Mouse (Mus musculus): ENCODE data around the gene Mcidas. TPM values are rescaled to one million over a fixed set of nuclear protein-coding genes. Genes with fewer than 3 reads are reported as not detected.

Mcidas gene
- polyA plus RNA-seq, 1 experiment from 2014 or later, result not detected

- no peak for ATAC-seq (ENCODE audit: low read depth)
- Histone ChIP-seq H3K4me1 (replicated peaks) (no peaks in the 10 kb centered on the region), H3K27me3 (peaks cover 14% of the 10 kb centered on the region), H3K36me3 (no peaks in the 10 kb centered on the region), H3K4me2 (peak overlapping the region; percentile 8; the same call in 1 of the 2 replicates), H3K4me3 (replicated peaks) (no peak overlapping the region; the same call in 1 of the 2 replicates), H3K9ac (no peak overlapping the region), H3K9me3 (replicated peaks) (no peaks in the 10 kb centered on the region), H3K27ac (no peak overlapping the region)
- WGBS (ENCODE audit: insufficient replicate concordance), result 64% methylated on average over 3 of the region's 3 CpGs
- no peak for DNase-seq
Measured at GRCm38 (mm10) chr13:113044876-113045275, 51.2 kb downstream of the Mcidas start.

- DNase-seq, result no peak
- no peaks in the 10 kb centered on the region for H3K4me1 ChIP-seq (replicated peaks)
- 0 out of 2 replicates have a peak overlapping the region, but pooled peaks have one; percentile 23 for H3K9ac ChIP-seq
Measured at GRCm38 (mm10) chr13:113045458-113046110, 51.9 kb downstream of the Mcidas start.

GRCm38 (mm10) chr13:113046211-113046883, 52.7 kb downstream of the Mcidas start, which contains the start of gene Gpx8:
TSS of gene Gpx8 (minus strand) at chr13:113046410.
- peak within 1 kb of the TSS; percentile 46 for H3K4me2 ChIP-seq
- H3K27ac ChIP-seq, result no peak within 1 kb of the TSS
- DNase-seq (no peak), ATAC-seq (ENCODE audit: low read depth) (no peak)
- H3K36me3 ChIP-seq, result no peaks in the 10 kb centered on the region
- peak within 1 kb of the TSS; percentile 16 for H3K4me3 ChIP-seq (replicated peaks)
- no peaks in the 10 kb centered on the region for H3K4me1 ChIP-seq (replicated peaks)
- H3K9me3 ChIP-seq (replicated peaks), result no peaks in the 10 kb centered on the region
- 6% methylated on average over 21 of the region's 21 CpGs for WGBS (ENCODE audit: insufficient replicate concordance)
- 0 out of 2 replicates have a peak within 1 kb of the TSS, but pooled peaks have one; percentile 23 for H3K9ac ChIP-seq
- H3K27me3 ChIP-seq, result peaks cover 14% of the 10 kb centered on the region

More at GRCm38 (mm10) chr13:113045458-113046110, 51.9 kb downstream of the Mcidas start:
- peak overlapping the region; percentile 16 for H3K4me3 ChIP-seq (replicated peaks)
- WGBS (ENCODE audit: insufficient replicate concordance), result 33% methylated on average over 18 of the region's 18 CpGs
- no peak for ATAC-seq (ENCODE audit: low read depth)
- peaks cover 14% of the 10 kb centered on the region for H3K27me3 ChIP-seq
- no peak overlapping the region for H3K27ac ChIP-seq
- H3K36me3 ChIP-seq, result no peaks in the 10 kb centered on the region
- no peaks in the 10 kb centered on the region for H3K9me3 ChIP-seq (replicated peaks)
- peak overlapping the region; percentile 46; the same call in 1 of the 2 replicates for H3K4me2 ChIP-seq

GRCm38 (mm10) chr13:113047018-113047417, 53.4 kb downstream of the Mcidas start:
- H3K9me3 ChIP-seq (replicated peaks), result no peaks in the 10 kb centered on the region
- no peak for ATAC-seq (ENCODE audit: low read depth)
- no peak overlapping the region for H3K9ac ChIP-seq
- no peak for DNase-seq
- no peak overlapping the region for H3K27ac ChIP-seq
- H3K27me3 ChIP-seq, result peaks cover 14% of the 10 kb centered on the region
- no peak overlapping the region for H3K4me2 ChIP-seq
- H3K4me1 ChIP-seq (replicated peaks), result no peaks in the 10 kb centered on the region
- H3K4me3 ChIP-seq (replicated peaks), result no peak overlapping the region
- no peaks in the 10 kb centered on the region for H3K36me3 ChIP-seq

GRCm38 (mm10) chr13:113047647-113048046, 54.0 kb downstream of the Mcidas start:
- Histone ChIP-seq H3K9me3 (replicated peaks) (no peaks in the 10 kb centered on the region), H3K27ac (no peak overlapping the region), H3K4me2 (no peak overlapping the region), H3K4me1 (replicated peaks) (no peaks in the 10 kb centered on the region), H3K36me3 (no peaks in the 10 kb centered on the region), H3K27me3 (peaks cover 14% of the 10 kb centered on the region), H3K9ac (no peak overlapping the region), H3K4me3 (replicated peaks) (no peak overlapping the region)
- WGBS (ENCODE audit: insufficient replicate concordance), result 67% methylated on average over 3 of the region's 3 CpGs
- no peak for DNase-seq
- ATAC-seq (ENCODE audit: low read depth), result no peak

MicroRNA genes within 50 kb of the gene (microRNA counts, 519-probe panel; counts per million panel counts)
- microRNA mmu-miR-449a (114 counts per million), microRNA mmu-miR-449b (114 counts per million), microRNA mmu-miR-449c (114 counts per million)

Small RNA genes lying within 50 kb of the gene (microRNA-seq; reads per million reads assigned to microRNA genes)
- gene Mir449a (244 reads per million, percentile 61 among the genes with 10 or more reads in this experiment), gene Mir449b (1.5 reads per million), gene Mir449c (not detected)

Other genes starting within 250 kb of the Mcidas start
- 31.8 and 32.2 TPM in 2 replicates for gene Plpp1, start 193.1 kb upstream of the Mcidas start, polyA plus RNA-seq (2015; fragmentation: Nextera tagmentation; extraction: Ambion mirVana)
- 42.2 and 56.3 TPM in 2 replicates for gene Mtrex, start 66.4 kb upstream of the Mcidas start, polyA plus RNA-seq (2015; fragmentation: Nextera tagmentation; extraction: Ambion mirVana)
- 13.2 and 14.4 TPM in 2 replicates for gene Dhx29, start 66.4 kb upstream of the Mcidas start, polyA plus RNA-seq (2015; fragmentation: Nextera tagmentation; extraction: Ambion mirVana)
- gene Ccno, start 6.0 kb upstream of the Mcidas start, polyA plus RNA-seq (2015; fragmentation: Nextera tagmentation; extraction: Ambion mirVana), result 0.15 TPM in 1 of 2 replicates, not detected in the other
- not detected in 2 replicates for gene Cdc20b, start 41.3 kb downstream of the Mcidas start, polyA plus RNA-seq (2015; fragmentation: Nextera tagmentation; extraction: Ambion mirVana)
- 10.0 and 12.2 TPM in 2 replicates for gene Gpx8, start 52.6 kb downstream of the Mcidas start, polyA plus RNA-seq (2015; fragmentation: Nextera tagmentation; extraction: Ambion mirVana)
- gene Gzma, start 107.1 kb downstream of the Mcidas start, polyA plus RNA-seq (2015; fragmentation: Nextera tagmentation; extraction: Ambion mirVana), result 0.13 TPM in 1 of 2 replicates, not detected in the other
- gene Esm1, start 215.8 kb downstream of the Mcidas start, polyA plus RNA-seq (2015; fragmentation: Nextera tagmentation; extraction: Ambion mirVana), result 0.65 and 0.75 TPM in 2 replicates
- not detected in 2 replicates for gene Gzmk, start 232.1 kb downstream of the Mcidas start, polyA plus RNA-seq (2015; fragmentation: Nextera tagmentation; extraction: Ambion mirVana)